Mouse (Mus musculus) liver, embryonic 14.5 days (tissue): ENCODE measurements around the gene Pde6d. TPM values are rescaled to one million over a fixed set of nuclear protein-coding genes. Genes with fewer than 3 reads are reported as not detected.

ENCODE experiments used
- ATAC-seq: fragments of 200-750 bp; cut with Nextera tagmentation; 2 replicates; pipeline ENCODE4 v1.8.0; 2017; ENCODE audit warnings: moderate number of reproducible peaks, mild to moderate bottlenecking, moderate library complexity; ENCODE audit not compliant: insufficient read depth
- DNase-seq, 3 experiments: peaks; one replicate each; pipeline ENCODE4 v3.0.0-alpha.2; 2012 to 2013; ENCODE audit warnings: low read depth in 3 of 3, low spot score in 3 of 3
- H3K27ac ChIP-seq: fragments of 300-500 bp; sonication (generic); 2 replicates; pipeline ENCODE4 v1.5.1; 2014; ENCODE audit warnings: moderate library complexity, mild to moderate bottlenecking, control low read depth, inconsistent platforms
- H3K27me3 ChIP-seq: fragments of 300-500 bp; sonication (generic); 2 replicates; pipeline ENCODE4 v1.6.1; 2014; ENCODE audit warnings: mild to moderate bottlenecking, low read length, moderate library complexity; ENCODE audit not compliant: control insufficient read depth, insufficient read depth
- H3K36me3 ChIP-seq: fragments of 300-500 bp; sonication (generic); replicated peaks from 2 replicates; pipeline ENCODE4 v1.6.1; 2014; ENCODE audit warnings: low read depth; ENCODE audit not compliant: control insufficient read depth, insufficient read depth
- H3K4me1 ChIP-seq, 2 experiments: fragments of 200-500 bp in 1 of 2; fragments of 300-500 bp in 1 of 2; sonication (generic) in 1 of 2; replicated peaks; 2 replicates each; pipeline ENCODE4 v1.6.1; 2012 to 2014; ENCODE audit warnings: antibody characterized with exemption in 1 of 2, inconsistent platforms in 1 of 2, low read length in 1 of 2; ENCODE audit not compliant: control insufficient read depth in 2 of 2, insufficient read depth in 2 of 2
- H3K4me2 ChIP-seq: fragments of 300-500 bp; sonication (generic); 2 replicates; pipeline ENCODE4 v1.6.1; 2014; ENCODE audit warnings: low read depth, mild to moderate bottlenecking, control low read depth, moderate library complexity
- H3K4me3 ChIP-seq, 2 experiments: fragments of 200-500 bp in 1 of 2; fragments of 300-500 bp in 1 of 2; sonication (generic) in 1 of 2; 2 replicates each; pipeline ENCODE4 v1.5.1; 2012 to 2014; ENCODE audit warnings: low read depth in 2 of 2, low read length in 2 of 2, mild to moderate bottlenecking in 2 of 2, control low read depth in 1 of 2, inconsistent platforms in 1 of 2, moderate library complexity in 1 of 2; ENCODE audit not compliant: insufficient read depth in 1 of 2
- H3K9ac ChIP-seq: fragments of 300-500 bp; sonication (generic); replicated peaks from 2 replicates; pipeline ENCODE4 v1.6.1; 2014; ENCODE audit warnings: mild to moderate bottlenecking, control low read depth, moderate library complexity
- H3K9me3 ChIP-seq: fragments of 300-500 bp; sonication (generic); 2 replicates; pipeline ENCODE4 v1.6.1; 2016; ENCODE audit warnings: low read length, mixed read lengths; ENCODE audit not compliant: control insufficient read depth
- CTCF ChIP-seq: IDR thresholded peaks from 2 replicates; pipeline ENCODE4 v1.5.1; 2016; ENCODE audit warnings: antibody characterized with exemption, low read depth, control low read depth
- EP300 ChIP-seq: IDR thresholded peaks from 2 replicates; pipeline ENCODE4 v1.6.1; 2016; ENCODE audit warnings: antibody characterized with exemption, low read depth
- WGBS: fragments of 180-500 bp; shearing (Covaris S2); extraction: QIAGEN DNeasy Blood & Tissue Kit; methylation state at CpG from one replicate; pipeline ENCODE4 v1.1.7; 2014; ENCODE audit not compliant: insufficient replicate concordance; 5-methylcytosine and 5-hydroxymethylcytosine counted together
- polyA plus RNA-seq, 2 experiments: library from polyadenylated mRNA; depleted of rRNA in 1 of 2; stranded (reverse) in 1 of 2; unstranded in 1 of 2; fragments of >200 nt; fragmentation: Nextera tagmentation in 1 of 2; extraction: Ambion mirVana in 1 of 2; gene quantifications; 2 replicates each; pipeline versions ENCODE4 v1.2.1 to v1.2.3; 2012 to 2014

The Pde6d gene
- polyA plus RNA-seq (2012; rRNA removed) (18.0 and 20.0 TPM in 2 replicates), polyA plus RNA-seq (2014; fragmentation: Nextera tagmentation; extraction: Ambion mirVana) (23.6 and 25.2 TPM in 2 replicates)

DNA sequence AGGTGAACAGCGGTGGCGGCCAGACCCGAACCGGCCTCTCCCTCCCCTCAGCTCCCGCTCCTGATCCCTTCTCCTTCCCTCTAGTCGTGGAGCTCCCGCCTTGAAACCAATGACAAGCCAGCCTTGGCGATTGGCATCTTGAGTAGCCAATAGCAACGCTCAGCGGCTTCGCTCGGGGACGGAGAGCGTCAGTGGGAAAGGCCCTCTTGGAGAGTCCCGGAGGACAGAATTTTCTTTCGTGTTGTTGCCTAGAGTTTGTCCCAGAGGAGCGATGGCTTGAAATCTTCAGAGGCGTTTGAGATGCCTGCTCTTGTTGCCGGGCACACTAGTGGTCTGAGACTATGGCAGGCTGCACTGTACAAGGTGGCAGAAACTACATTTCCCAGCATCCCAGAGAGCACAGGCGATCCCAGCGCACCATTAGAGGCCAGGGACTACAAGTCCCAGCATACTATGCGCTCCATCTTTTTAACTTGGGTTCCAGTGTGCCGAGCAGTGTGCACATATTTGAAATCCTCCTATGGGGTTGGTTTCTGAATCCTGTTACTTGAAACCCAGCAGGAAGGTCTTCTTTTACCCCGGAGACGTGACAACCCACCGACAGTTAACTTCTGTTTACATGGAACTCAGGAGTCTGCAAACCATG, at the start of gene Pde6d, which contains the start of gene Cops7b:
Pde6d (minus strand) TSS at position 179 of the 646 bp plus-strand sequence.
Cops7b (plus strand) TSS at position 454 of the 646 bp plus-strand sequence.
- DNase-seq (peak; percentile 95 to 96 (median 96)), ATAC-seq (peak; percentile 97)
- H3K4me3 ChIP-seq = peak within 1 kb of the TSS; percentile 76 to 89
- H3K27me3 ChIP-seq = no peaks in the 10 kb centered on the region
- H3K9ac ChIP-seq = peak within 1 kb of the TSS; percentile 89
- no peaks in the 10 kb centered on the region for H3K9me3 ChIP-seq
- peak within 1 kb of the TSS; percentile 84 for H3K4me2 ChIP-seq
- H3K4me1 ChIP-seq = peaks cover 15 to 17% of the 10 kb centered on the region in 2 experiments
- TF ChIP-seq CTCF (no peak), EP300 (no peak)
- WGBS = under 1% methylated on average over 26 of the region's 26 CpGs
- H3K27ac ChIP-seq = peak within 1 kb of the TSS; percentile 29
- H3K36me3 ChIP-seq = no peaks in the 10 kb centered on the region; the same call in 1 of the 2 replicates

DNA sequence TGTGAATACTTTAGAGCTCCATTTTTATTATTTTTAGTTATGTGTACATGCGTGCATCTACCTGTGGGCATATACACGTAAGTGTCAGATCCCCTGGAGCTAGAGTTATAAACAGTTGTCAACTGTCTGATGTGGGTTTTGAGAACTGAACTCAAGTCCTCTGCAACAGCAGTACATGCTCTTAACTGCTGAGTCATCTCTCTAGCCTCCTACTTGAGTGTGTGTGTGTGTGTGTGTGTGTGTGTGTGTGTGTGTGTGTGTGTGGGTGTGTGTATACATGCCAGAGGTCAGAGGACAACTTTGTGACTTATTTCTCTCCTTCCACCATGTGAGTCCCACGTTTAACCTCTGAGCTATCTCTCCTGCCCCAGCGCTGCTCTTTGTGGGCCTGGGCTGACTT, 48.1 kb upstream of the Pde6d start:
- no peak for TF ChIP-seq CTCF
- no peak for ATAC-seq
- H3K27ac ChIP-seq = no peak overlapping the region
- no peaks in the 10 kb centered on the region for H3K27me3 ChIP-seq
- H3K4me2 ChIP-seq = no peak overlapping the region
- no peak overlapping the region for H3K9ac ChIP-seq
- no peaks in the 10 kb centered on the region for H3K36me3 ChIP-seq
- WGBS = 46% methylated on average over 4 of the region's 4 CpGs
- no peak overlapping the region for H3K4me3 ChIP-seq
- peaks cover 0 to 11% of the 10 kb centered on the region in 2 experiments; a peak in 2 of 4 replicates for H3K4me1 ChIP-seq
- no peaks in the 10 kb centered on the region for H3K9me3 ChIP-seq
- DNase-seq = no peak

DNA sequence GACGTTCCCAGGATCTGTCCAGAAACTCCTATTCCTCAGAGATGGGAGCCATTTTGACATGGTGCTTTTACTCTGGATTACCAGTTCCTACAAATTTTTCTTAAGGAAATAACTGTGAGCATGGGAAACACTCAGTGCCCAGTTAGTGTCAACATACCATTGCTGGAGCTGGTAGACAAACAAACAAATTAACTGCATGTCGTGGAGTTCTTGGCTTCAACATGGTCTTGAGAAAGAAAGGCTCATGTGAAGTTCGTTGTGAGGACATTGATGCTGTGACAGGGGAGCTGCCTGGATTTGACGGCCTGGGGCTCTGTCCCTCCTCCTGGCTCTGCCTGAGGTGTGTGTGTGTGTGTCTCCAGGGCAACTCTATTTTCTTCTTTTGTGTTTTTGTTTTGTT, 47.5 kb upstream of the Pde6d start:
- Histone ChIP-seq H3K36me3 (no peaks in the 10 kb centered on the region), H3K27me3 (no peaks in the 10 kb centered on the region), H3K4me3 (no peak overlapping the region), H3K4me2 (no peak overlapping the region), H3K9ac (no peak overlapping the region), H3K9me3 (no peaks in the 10 kb centered on the region), H3K4me1 (peaks cover 0 to 11% of the 10 kb centered on the region in 2 experiments; a peak in 2 of 4 replicates), H3K27ac (no peak overlapping the region)
- DNase-seq (no peak), ATAC-seq (no peak)
- TF ChIP-seq CTCF (no peak), EP300 (no peak)
- 41% methylated on average over 4 of the region's 4 CpGs for WGBS

DNA sequence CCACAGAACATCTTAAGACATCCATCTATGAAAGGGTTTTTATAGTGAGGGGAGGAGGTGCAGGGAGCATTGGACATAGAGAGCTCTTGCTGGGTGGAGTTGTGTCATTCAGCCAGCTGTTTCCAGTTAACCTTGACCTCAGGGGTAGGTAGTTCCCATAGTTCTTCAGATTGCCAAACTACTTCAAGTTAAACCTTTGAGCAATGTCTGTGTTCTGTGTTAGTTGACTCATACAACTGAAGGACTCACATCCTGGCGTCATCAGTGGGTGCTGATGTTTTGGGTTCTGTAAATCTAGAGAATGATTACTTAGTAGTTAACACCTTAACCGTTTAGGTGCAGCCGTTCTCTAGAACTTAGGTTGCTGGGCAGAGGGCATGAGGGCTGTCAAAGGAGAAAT, 45.8 kb upstream of the Pde6d start:
- 54% methylated on average over 3 of the region's 3 CpGs for WGBS
- Histone ChIP-seq H3K4me2 (no peak overlapping the region), H3K36me3 (no peaks in the 10 kb centered on the region), H3K4me3 (no peak overlapping the region), H3K4me1 (0 out of 4 replicates have a peak, but pooled peaks cover 0 to 7% of the 10 kb centered on the region in 2 experiments), H3K27ac (no peak overlapping the region), H3K9ac (no peak overlapping the region), H3K9me3 (no peaks in the 10 kb centered on the region), H3K27me3 (no peaks in the 10 kb centered on the region)
- ATAC-seq (no peak), DNase-seq (no peak)
- TF ChIP-seq EP300 (no peak), CTCF (no peak)

DNA sequence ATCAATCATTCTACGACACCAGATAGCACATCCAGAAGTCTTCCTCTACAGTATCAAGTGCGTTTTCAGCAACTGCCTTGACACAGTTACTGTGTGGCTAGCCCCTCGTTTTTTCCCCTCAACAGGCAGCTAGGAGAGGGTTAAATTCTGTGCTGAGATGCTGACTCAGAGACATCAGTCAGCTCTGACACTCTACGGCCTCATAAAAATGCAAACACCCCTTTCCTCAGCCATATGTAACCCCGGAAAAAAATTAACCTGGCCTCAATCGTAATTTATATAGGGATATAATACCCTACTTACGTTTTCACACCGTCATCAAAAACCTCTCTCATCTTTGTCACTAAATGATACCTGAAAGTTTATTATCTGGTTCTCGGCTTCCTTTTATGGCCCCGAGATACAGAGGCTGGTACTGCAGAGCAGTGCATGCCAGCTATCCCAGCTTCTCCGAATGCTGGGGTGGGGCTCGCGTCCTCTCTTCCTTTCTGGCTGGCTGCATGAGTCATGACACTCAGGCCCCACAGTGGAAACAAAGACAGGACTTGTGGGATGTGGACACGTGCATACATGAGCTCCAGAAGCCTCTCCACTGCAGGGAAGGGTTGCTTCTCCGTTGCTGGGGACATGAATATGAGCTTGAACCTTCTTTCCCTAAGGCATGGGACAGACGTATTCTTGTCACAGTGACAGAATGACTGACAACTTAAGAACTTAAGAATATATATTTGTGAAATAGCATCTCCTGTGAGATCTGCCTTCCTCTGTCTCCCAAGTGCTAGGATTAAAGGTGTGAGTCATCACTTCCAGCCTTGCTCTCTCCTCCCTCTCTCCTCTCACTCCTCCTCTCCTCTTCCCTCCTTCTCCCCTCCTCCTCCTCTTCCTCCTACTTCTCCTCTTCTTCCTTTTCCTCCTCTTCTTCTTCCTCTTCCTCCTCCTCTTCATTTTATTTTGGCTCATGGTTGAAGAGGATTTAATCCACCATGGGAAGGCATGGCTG, 40.9 kb upstream of the Pde6d start:
- no peak overlapping the region for H3K4me2 ChIP-seq
- H3K27ac ChIP-seq = no peak overlapping the region
- TF ChIP-seq CTCF = no peak
- no peak for TF ChIP-seq EP300
- no peaks in the 10 kb centered on the region; a peak in 1 of 4 replicates for H3K4me1 ChIP-seq
- 38% methylated on average over 16 of the region's 16 CpGs for WGBS
- no peak overlapping the region for H3K9ac ChIP-seq
- DNase-seq (no peak), ATAC-seq (no peak)
- H3K27me3 ChIP-seq = no peaks in the 10 kb centered on the region
- H3K9me3 ChIP-seq = no peaks in the 10 kb centered on the region
- H3K36me3 ChIP-seq = no peaks in the 10 kb centered on the region
- no peak overlapping the region for H3K4me3 ChIP-seq
